Mouse (Mus musculus) stomach, postnatal 0 days (tissue): Measurements from ENCODE around the gene 1700022I11Rik.

Experiments used
- CTCF ChIP-seq: IDR thresholded peaks from 2 replicates; pipeline ENCODE4 v1.5.1; 2016; ENCODE audit warnings: antibody characterized with exemption, low read depth, mild to moderate bottlenecking, moderate library complexity
- EP300 ChIP-seq: optimal IDR thresholded peaks from 2 replicates; pipeline ENCODE3; 2016; ENCODE audit warnings: antibody characterized with exemption

- TF ChIP-seq CTCF, result no peak
- TF ChIP-seq EP300, result no peak
Measured at GRCm38 (mm10) chr4:43018156-43018555, 48.8 kb downstream of the 1700022I11Rik start.
